Mouse (Mus musculus) heart, embryonic 14.5 days (tissue): ENCODE measurements at regions not wholly inside any gene's neighbourhood (a gene's known extent, or its start where the extent isn't known, plus 50 kb on each side); places are given as distances from the start of the nearest gene placed in this dataset.
"Not testable (repeated sequence)": the region's sequence is repeated elsewhere in the genome, so short reads cannot be mapped to it uniquely, and the experiment has no call there.

Source experiments
- ATAC-seq: fragments of 200-750 bp; cut with Nextera tagmentation; 2 replicates; pipeline ENCODE4 v1.8.0; 2017; ENCODE audit warnings: low read depth, moderate TSS enrichment; ENCODE audit not compliant: insufficient number of reproducible peaks, insufficient read depth, low FRiP score
- H3K27ac ChIP-seq, 2 experiments: fragments of 200-500 bp in 1 of 2; fragments of 300-500 bp in 1 of 2; sonication (generic) in 1 of 2; replicated peaks in 1 of 2; 2 replicates each; pipeline ENCODE4 v1.5.1; 2012 to 2014; ENCODE audit warnings: low read depth in 2 of 2, low read length in 2 of 2, control low read depth in 1 of 2, mild to moderate bottlenecking in 1 of 2, mixed read lengths in 1 of 2; ENCODE audit not compliant: control insufficient read depth in 1 of 2, insufficient read depth in 1 of 2
- H3K27me3 ChIP-seq: fragments of 300-500 bp; sonication (generic); 2 replicates; pipeline ENCODE4 v1.6.1; 2014; ENCODE audit warnings: mild to moderate bottlenecking, low read length, control low read depth; ENCODE audit not compliant: control insufficient read depth, insufficient read depth
- H3K36me3 ChIP-seq: fragments of 300-500 bp; sonication (generic); 2 replicates; pipeline ENCODE4 v1.6.1; 2014; ENCODE audit warnings: mild to moderate bottlenecking, control low read depth, low read length, mixed read lengths; ENCODE audit not compliant: control insufficient read depth, insufficient read depth
- H3K4me1 ChIP-seq, 2 experiments: fragments of 200-500 bp in 1 of 2; fragments of 300-500 bp in 1 of 2; sonication (generic) in 1 of 2; 2 replicates each; pipeline ENCODE4 v1.6.1; 2012 to 2014; ENCODE audit warnings: low read length in 2 of 2, control low read depth in 1 of 2, mixed read lengths in 1 of 2; ENCODE audit not compliant: control insufficient read depth in 2 of 2, insufficient read depth in 2 of 2
- H3K4me2 ChIP-seq: fragments of 300-500 bp; sonication (generic); 2 replicates; pipeline ENCODE4 v1.6.1; 2014; ENCODE audit warnings: mild to moderate bottlenecking, low read length
- H3K4me3 ChIP-seq, 2 experiments: fragments of 200-500 bp in 1 of 2; fragments of 300-500 bp in 1 of 2; sonication (generic) in 1 of 2; 2 replicates each; pipeline ENCODE4 v1.5.1; 2012 to 2014; ENCODE audit warnings: low read length in 2 of 2, mild to moderate bottlenecking in 2 of 2, control low read depth in 1 of 2, low read depth in 1 of 2, moderate library complexity in 1 of 2; ENCODE audit not compliant: control insufficient read depth in 1 of 2, insufficient read depth in 1 of 2
- H3K9ac ChIP-seq: fragments of 300-500 bp; sonication (generic); 2 replicates; pipeline ENCODE4 v1.6.1; 2014; ENCODE audit warnings: mild to moderate bottlenecking, low read length
- H3K9me3 ChIP-seq: fragments of 300-500 bp; sonication (generic); 2 replicates; pipeline ENCODE4 v1.6.1; 2016; ENCODE audit warnings: low read length, control low read depth; ENCODE audit not compliant: control insufficient read depth
- WGBS: fragments of 180-500 bp; shearing (Covaris S2); extraction: QIAGEN DNeasy Blood & Tissue Kit; methylation state at CpG from one replicate; pipeline ENCODE4 v1.1.7; 2014; 5-methylcytosine and 5-hydroxymethylcytosine counted together

- Histone ChIP-seq H3K27ac (peak overlapping the region; percentile 52 to 59), H3K4me2 (peak overlapping the region; percentile 47), H3K4me1 (peaks cover 6 to 13% of the 10 kb centered on the region in 2 experiments; a peak in 3 of 4 replicates), H3K27me3 (peaks cover 12% of the 10 kb centered on the region), H3K9me3 (no peaks in the 10 kb centered on the region; the same call in 1 of the 2 replicates), H3K9ac (peak overlapping the region; percentile 36; the same call in 1 of the 2 replicates), H3K36me3 (no peaks in the 10 kb centered on the region), H3K4me3 (0 out of 4 replicates have a peak overlapping the region, but pooled peaks of 1 of the 2 experiments have one; percentile 3)
- ATAC-seq, result peak; percentile 77; the same call in 1 of the 2 replicates
- WGBS, result under 1% methylated on average over 7 of the region's 7 CpGs
These were observed 89.6 kb upstream of the Lnx1 start for GRCm38 (mm10) chr5:74792301-74792700.

- not testable (repeated sequence) for H3K9me3 ChIP-seq, H3K4me3 ChIP-seq, H3K27ac ChIP-seq, H3K36me3 ChIP-seq, ATAC-seq, H3K4me2 ChIP-seq, H3K9ac ChIP-seq, H3K27me3 ChIP-seq
- H3K4me1 ChIP-seq, result peaks cover 6 to 13% of the 10 kb centered on the region in 2 experiments; a peak in 3 of 4 replicates
- WGBS, result 89% methylated on average over 4 of the region's 4 CpGs
These were observed 87.8 kb upstream of the Lnx1 start for GRCm38 (mm10) chr5:74790501-74790900.

- H3K4me2 ChIP-seq, result no peak overlapping the region
- no peaks in the 10 kb centered on the region for H3K36me3 ChIP-seq
- H3K27ac ChIP-seq, result no peak overlapping the region
- H3K4me1 ChIP-seq, result no peaks in the 10 kb centered on the region; a peak in 1 of 4 replicates
- no peak for ATAC-seq
- H3K9ac ChIP-seq, result no peak overlapping the region
- H3K9me3 ChIP-seq, result no peaks in the 10 kb centered on the region
- no peak overlapping the region for H3K4me3 ChIP-seq
- no peaks in the 10 kb centered on the region for H3K27me3 ChIP-seq
- WGBS, result 83% methylated on average over 9 of the region's 9 CpGs
These were observed 81.2 kb upstream of the Lnx1 start for GRCm38 (mm10) chr5:74783906-74784305.

GRCm38 (mm10) chr5:74778076-74778465 lies 75.4 kb upstream of the Lnx1 start:
- 67% methylated on average over 1 of the region's 1 CpGs for WGBS
- no peak overlapping the region for H3K27ac ChIP-seq
- no peak overlapping the region for H3K9ac ChIP-seq
- no peaks in the 10 kb centered on the region for H3K27me3 ChIP-seq
- H3K4me1 ChIP-seq, result no peaks in the 10 kb centered on the region; a peak in 1 of 4 replicates
- no peak overlapping the region for H3K4me3 ChIP-seq
- no peaks in the 10 kb centered on the region for H3K9me3 ChIP-seq
- H3K36me3 ChIP-seq, result no peaks in the 10 kb centered on the region
- no peak overlapping the region for H3K4me2 ChIP-seq
- ATAC-seq, result no peak

DNA sequence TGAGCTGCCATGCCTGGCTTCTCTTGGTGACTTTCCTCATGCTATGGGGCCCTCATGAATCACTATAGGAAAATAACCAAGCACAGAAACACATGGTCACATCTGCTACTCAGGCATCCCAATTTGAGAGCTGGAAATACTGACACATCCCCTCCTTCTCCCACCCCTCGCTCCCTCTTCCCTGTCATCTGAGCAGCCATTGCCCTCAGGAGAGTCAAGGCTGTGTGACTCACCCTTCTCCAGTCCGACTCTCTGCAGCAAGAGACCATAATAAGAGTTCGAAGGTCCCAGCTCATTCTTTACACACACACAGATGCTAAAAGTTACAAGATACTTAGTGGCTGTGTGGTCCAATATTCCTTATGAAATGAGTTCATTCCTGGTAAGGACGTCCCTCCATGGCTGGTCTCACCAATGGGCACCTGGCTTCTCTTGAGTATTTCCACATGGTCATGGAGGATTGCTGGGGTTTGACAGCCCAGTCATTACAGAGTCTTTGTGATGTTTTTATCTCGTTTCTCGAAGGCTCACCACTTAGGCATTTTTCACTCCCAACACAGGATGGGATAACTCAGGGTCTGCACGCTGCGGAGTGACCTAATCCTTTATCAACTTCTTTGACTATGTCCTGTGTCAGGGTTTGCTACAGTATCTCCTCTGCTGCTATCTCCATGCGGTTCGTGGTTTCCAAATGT lies 74.8 kb upstream of the Lnx1 start:
- WGBS, result 35% methylated on average over 10 of the region's 10 CpGs
- ATAC-seq, result no peak

GRCm38 (mm10) chr5:74776081-74776480 lies 73.4 kb upstream of the Lnx1 start:
- Histone ChIP-seq H3K4me3 (no peak overlapping the region), H3K27ac (no peak overlapping the region), H3K36me3 (no peaks in the 10 kb centered on the region), H3K4me2 (no peak overlapping the region), H3K9me3 (no peaks in the 10 kb centered on the region), H3K4me1 (no peaks in the 10 kb centered on the region; a peak in 1 of 4 replicates), H3K27me3 (no peaks in the 10 kb centered on the region), H3K9ac (no peak overlapping the region)
- WGBS, result 72% methylated on average over 3 of the region's 3 CpGs
- ATAC-seq, result no peak

More for the DNA sequence above, 74.8 kb upstream of the Lnx1 start:
- Histone ChIP-seq H3K36me3 (no peaks in the 10 kb centered on the region), H3K9ac (no peak overlapping the region), H3K27ac (peak overlapping the region; percentile 4 to 13; a peak in 1 of 4 replicates), H3K4me1 (no peaks in the 10 kb centered on the region; a peak in 1 of 4 replicates), H3K27me3 (no peaks in the 10 kb centered on the region), H3K9me3 (no peaks in the 10 kb centered on the region), H3K4me3 (no peak overlapping the region), H3K4me2 (no peak overlapping the region)

DNA sequence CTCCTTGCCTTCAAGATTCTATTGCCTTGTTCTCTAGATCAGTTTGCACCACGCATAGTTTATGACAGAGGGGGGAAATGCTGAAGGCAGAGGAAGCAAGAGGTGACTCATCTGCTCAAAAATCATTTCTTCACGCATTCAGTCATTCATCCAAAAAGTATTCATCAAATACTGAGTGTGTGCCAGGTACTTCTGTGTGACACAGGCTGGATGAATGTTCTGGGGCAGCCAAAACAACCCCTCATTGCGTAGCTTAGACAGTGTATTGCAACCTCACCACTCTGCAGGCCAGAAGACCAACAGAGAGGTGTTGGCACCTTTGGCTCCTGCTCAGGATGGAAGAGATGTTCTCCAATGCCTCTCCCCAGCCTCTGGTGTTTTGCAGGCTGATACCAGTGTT lies 72.9 kb upstream of the Lnx1 start:
- Histone ChIP-seq H3K36me3 (no peaks in the 10 kb centered on the region), H3K9me3 (no peaks in the 10 kb centered on the region), H3K9ac (no peak overlapping the region), H3K27me3 (no peaks in the 10 kb centered on the region), H3K4me2 (no peak overlapping the region), H3K4me3 (no peak overlapping the region), H3K27ac (no peak overlapping the region), H3K4me1 (no peaks in the 10 kb centered on the region; a peak in 1 of 4 replicates)
- no peak for ATAC-seq
- WGBS, result 74% methylated on average over 3 of the region's 3 CpGs
